Mouse (Mus musculus): ENCODE results near the gene Rab3ip. TPM values are rescaled to one million over a fixed set of nuclear protein-coding genes. Genes with fewer than 3 reads are reported as not detected.

The Rab3ip gene
- polyA plus RNA-seq, 1 experiment from 2014 or later: 42.8 TPM

- Histone ChIP-seq H3K9me3 (no peaks in the 10 kb centered on the region), H3K27ac (no peak overlapping the region), H3K4me3 (no peak overlapping the region), H3K4me1 (no peaks in the 10 kb centered on the region), H3K4me2 (no peak overlapping the region), H3K27me3 (replicated peaks) (no peaks in the 10 kb centered on the region), H3K9ac (no peak overlapping the region), H3K36me3 (replicated peaks) (no peaks in the 10 kb centered on the region)
- no peak for ATAC-seq (replicated peaks)
- WGBS: 90% methylated on average over 4 of the region's 4 CpGs
Measured at GRCm38 (mm10) chr10:116877436-116877835, 73.1 kb downstream of the Rab3ip start.

- H3K9ac ChIP-seq: no peak overlapping the region
- no peaks in the 10 kb centered on the region for H3K27me3 ChIP-seq (replicated peaks)
- no peak overlapping the region for H3K4me2 ChIP-seq
- no peaks in the 10 kb centered on the region for H3K4me1 ChIP-seq
- H3K4me3 ChIP-seq: no peak overlapping the region
- no peak overlapping the region for H3K27ac ChIP-seq
- no peak for ATAC-seq (replicated peaks)
- H3K36me3 ChIP-seq (replicated peaks): no peaks in the 10 kb centered on the region
- H3K9me3 ChIP-seq: no peaks in the 10 kb centered on the region
- 85% methylated on average over 9 of the region's 9 CpGs for WGBS
Measured at GRCm38 (mm10) chr10:116874490-116874889, 76.1 kb downstream of the Rab3ip start.

- H3K9me3 ChIP-seq: no peaks in the 10 kb centered on the region
- H3K9ac ChIP-seq: no peak overlapping the region
- 69% methylated on average over 14 of the region's 14 CpGs for WGBS
- no peaks in the 10 kb centered on the region for H3K4me1 ChIP-seq
- no peak overlapping the region for H3K4me2 ChIP-seq
- H3K27me3 ChIP-seq (replicated peaks): no peaks in the 10 kb centered on the region
- no peak overlapping the region for H3K27ac ChIP-seq
- H3K36me3 ChIP-seq (replicated peaks): no peaks in the 10 kb centered on the region
- H3K4me3 ChIP-seq: no peak overlapping the region
- no peak for ATAC-seq (replicated peaks)
Measured at GRCm38 (mm10) chr10:116872016-116872410, 78.6 kb downstream of the Rab3ip start.

DNA sequence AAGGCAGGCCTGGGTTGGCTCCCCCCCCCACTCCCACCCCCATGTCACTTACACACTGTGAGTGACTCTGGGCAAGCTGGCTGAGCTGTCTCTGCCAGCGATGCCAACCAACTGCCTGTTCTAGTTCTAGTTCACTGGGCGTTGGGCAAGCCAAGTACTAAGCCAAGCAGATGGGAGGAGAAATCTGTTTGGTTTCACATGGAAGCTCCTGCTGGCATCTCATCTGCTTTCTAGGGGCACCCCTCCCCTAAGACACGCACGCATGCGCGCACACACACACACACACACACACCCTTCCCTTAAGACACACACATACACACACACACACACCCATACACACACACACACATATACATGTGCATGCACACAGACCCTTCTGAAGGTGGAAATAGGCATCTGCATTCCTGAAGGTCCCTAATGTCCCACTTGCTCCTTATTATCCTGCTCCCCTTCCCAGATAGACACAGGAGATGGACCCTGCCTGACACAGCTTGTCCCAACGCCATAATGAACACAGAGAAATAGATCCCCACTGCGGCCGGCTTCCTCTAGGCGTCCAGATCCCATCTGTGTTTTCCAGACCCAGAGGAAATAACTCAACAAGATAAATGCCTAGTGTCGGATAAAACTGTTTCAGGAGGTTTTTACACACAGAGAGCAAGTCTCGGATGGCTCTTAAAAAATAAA, 79.1 kb downstream of the Rab3ip start:
- 87% methylated on average over 12 of the region's 12 CpGs for WGBS
- no peak for ATAC-seq (replicated peaks)
- no peak overlapping the region for H3K4me3 ChIP-seq
- no peaks in the 10 kb centered on the region for H3K9me3 ChIP-seq
- no peak overlapping the region for H3K4me2 ChIP-seq
- no peaks in the 10 kb centered on the region for H3K27me3 ChIP-seq (replicated peaks)
- H3K36me3 ChIP-seq (replicated peaks): no peaks in the 10 kb centered on the region
- no peak overlapping the region for H3K27ac ChIP-seq
- H3K4me1 ChIP-seq: no peaks in the 10 kb centered on the region
- H3K9ac ChIP-seq: no peak overlapping the region

DNA sequence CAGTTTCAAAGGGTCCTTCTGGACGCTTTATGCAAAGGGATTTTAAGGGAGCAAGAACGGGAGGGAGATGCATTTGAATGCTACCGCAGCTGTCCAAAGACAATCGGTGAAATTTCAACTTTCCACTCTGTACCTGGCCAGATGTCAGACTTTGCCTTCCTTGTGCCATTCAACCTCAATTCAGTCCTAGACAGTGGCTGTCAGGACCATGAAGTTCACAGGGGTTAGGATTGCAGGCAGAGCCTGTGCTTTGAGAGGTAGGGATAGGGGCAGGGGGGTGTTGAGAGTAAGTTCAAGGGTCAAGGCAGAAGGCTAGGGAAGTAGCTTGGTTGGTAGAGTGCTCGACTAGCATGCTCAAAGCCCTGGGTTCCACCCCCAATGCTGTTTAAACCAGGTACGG, 79.8 kb downstream of the Rab3ip start:
- no peak for ATAC-seq (replicated peaks)
- Histone ChIP-seq H3K4me2 (no peak overlapping the region), H3K27me3 (replicated peaks) (no peaks in the 10 kb centered on the region), H3K36me3 (replicated peaks) (no peaks in the 10 kb centered on the region), H3K4me1 (no peaks in the 10 kb centered on the region), H3K27ac (no peak overlapping the region), H3K4me3 (no peak overlapping the region), H3K9ac (no peak overlapping the region), H3K9me3 (no peaks in the 10 kb centered on the region)
- WGBS: 86% methylated on average over 6 of the region's 6 CpGs

Other genes starting within 250 kb of the Rab3ip start
- 0.10 and 0.22 TPM in 2 replicates for gene Myrfl, start 53.9 kb downstream of the Rab3ip start, polyA plus RNA-seq (2015; fragmentation: Nextera tagmentation; extraction: Ambion mirVana)
- not detected in 2 replicates for gene Gm10271, start 21.8 kb upstream of the Rab3ip start, polyA plus RNA-seq (2015; fragmentation: Nextera tagmentation; extraction: Ambion mirVana)
- 0.10 TPM in 1 of 2 replicates, not detected in the other for gene Best3, start 35.5 kb upstream of the Rab3ip start, polyA plus RNA-seq (2015; fragmentation: Nextera tagmentation; extraction: Ambion mirVana)
- 0.19 TPM in 1 of 2 replicates, not detected in the other for gene Lrrc10, start 94.6 kb upstream of the Rab3ip start, polyA plus RNA-seq (2015; fragmentation: Nextera tagmentation; extraction: Ambion mirVana)
- 240 and 244 TPM in 2 replicates for gene Cct2, start 113.0 kb upstream of the Rab3ip start, polyA plus RNA-seq (2015; fragmentation: Nextera tagmentation; extraction: Ambion mirVana)
- 21.0 and 22.0 TPM in 2 replicates for gene Frs2, start 197.8 kb upstream of the Rab3ip start, polyA plus RNA-seq (2015; fragmentation: Nextera tagmentation; extraction: Ambion mirVana)

Data from midbrain, embryonic 15.5 days (tissue).